Mouse (Mus musculus) CH12.LX (cell line): ENCODE results near the gene Mllt10. TPM values are rescaled to one million over a fixed set of nuclear protein-coding genes. Genes with fewer than 3 reads are reported as not detected.
A peak's percentile ranks its signal among the peaks of the same experiment; 100 is the strongest.

Experiments used
- DNase-seq: peaks from one replicate; pipeline ENCODE4 v3.0.0-alpha.2; 2013; ENCODE audit errors: extremely low read depth
- H3K27ac ChIP-seq: 2 replicates; pipeline ENCODE4 v1.5.1; 2012; ENCODE audit warnings: low read depth, mild to moderate bottlenecking, control low read depth, moderate library complexity; ENCODE audit not compliant: insufficient read depth
- H3K27me3 ChIP-seq: replicated peaks from 2 replicates; pipeline ENCODE3; 2012; ENCODE audit warnings: inconsistent platforms
- H3K36me3 ChIP-seq, 2 experiments: replicated peaks in 1 of 2; 2 replicates each; pipeline versions ENCODE3 to v1.6.1; 2012; ENCODE audit warnings: inconsistent platforms in 1 of 2, low read length in 1 of 2, mild to moderate bottlenecking in 1 of 2, mixed read lengths in 1 of 2, moderate library complexity in 1 of 2; ENCODE audit not compliant: control insufficient read depth in 1 of 2, insufficient read depth in 1 of 2
- H3K4me1 ChIP-seq, 2 experiments: 2 replicates each; pipeline ENCODE4 v1.6.1; 2012; ENCODE audit warnings: inconsistent platforms in 1 of 2, moderate library complexity in 1 of 2; ENCODE audit not compliant: insufficient read depth in 2 of 2, control insufficient read depth in 1 of 2
- H3K4me2 ChIP-seq: 2 replicates; pipeline ENCODE4 v1.6.1; 2012; ENCODE audit warnings: low read depth, mild to moderate bottlenecking, control low read depth; ENCODE audit not compliant: poor library complexity, insufficient read depth, severe bottlenecking
- H3K4me3 ChIP-seq, 3 experiments: fragments of 150-350 bp in 1 of 3; sonication (generic) in 1 of 3; replicated peaks in 1 of 3; 2 replicates each; pipeline versions ENCODE3 to v1.5.1; 2011 to 2012; ENCODE audit warnings: low read depth in 2 of 3, low read length in 2 of 3, mild to moderate bottlenecking in 2 of 3, moderate library complexity in 2 of 3, control low read depth in 1 of 3, improper control_type of control experiment in 1 of 3, inconsistent platforms in 1 of 3, mixed read lengths in 1 of 3; ENCODE audit not compliant: poor library complexity in 1 of 3
- H3K79me2 ChIP-seq: replicated peaks from 2 replicates; pipeline ENCODE4 v1.6.1; 2012; ENCODE audit warnings: mild to moderate bottlenecking, moderate library complexity; ENCODE audit not compliant: control insufficient read depth, poor library complexity, insufficient read depth, severe bottlenecking; ENCODE audit errors: extremely low read depth
- H3K9ac ChIP-seq: 2 replicates; pipeline ENCODE4 v1.6.1; 2012; ENCODE audit warnings: low read depth, mild to moderate bottlenecking, control low read depth, moderate library complexity; ENCODE audit not compliant: insufficient read depth
- H3K9me3 ChIP-seq: replicated peaks from 2 replicates; pipeline ENCODE3; 2012; ENCODE audit warnings: low read length, inconsistent platforms, mixed read lengths
- CHD2 ChIP-seq: IDR thresholded peaks from 2 replicates; pipeline ENCODE4 v1.6.1; 2011; ENCODE audit warnings: low read length, improper control_type of control experiment
- CTCF ChIP-seq, 2 experiments: IDR thresholded peaks in 1 of 2; conservative IDR thresholded peaks in 1 of 2; 2 replicates each; pipeline ENCODE4 v1.5.1; 2011 to 2012; ENCODE audit warnings: low read depth in 2 of 2, low read length in 2 of 2, improper control_type of control experiment in 1 of 2, inconsistent platforms in 1 of 2, mild to moderate bottlenecking in 1 of 2, moderate library complexity in 1 of 2
- E2F4 ChIP-seq: IDR thresholded peaks from 2 replicates; pipeline ENCODE4 v1.6.1; 2011; ENCODE audit warnings: low read depth, low read length, improper control_type of control experiment; ENCODE audit not compliant: insufficient replicate concordance
- ELF1 ChIP-seq: IDR thresholded peaks from 2 replicates; pipeline ENCODE4 v1.6.1; 2014; ENCODE audit warnings: low read depth, mild to moderate bottlenecking, inconsistent platforms, low read length, improper control_type of control experiment
- HCFC1 ChIP-seq: IDR thresholded peaks from 2 replicates; pipeline ENCODE4 v1.6.1; 2012; ENCODE audit warnings: low read depth, mild to moderate bottlenecking, inconsistent platforms, low read length, improper control_type of control experiment
- JUND ChIP-seq: conservative IDR thresholded peaks from 2 replicates; pipeline ENCODE4 v1.6.1; 2011; ENCODE audit warnings: low read depth, low read length, improper control_type of control experiment
- MEF2A ChIP-seq: IDR thresholded peaks from 2 replicates; pipeline ENCODE4 v1.6.1; 2014; ENCODE audit warnings: low read depth, mild to moderate bottlenecking, inconsistent platforms, low read length, improper control_type of control experiment, borderline replicate concordance
- MXI1 ChIP-seq: IDR thresholded peaks from 2 replicates; pipeline ENCODE4 v1.6.1; 2011; ENCODE audit warnings: mild to moderate bottlenecking, low read depth, low read length, improper control_type of control experiment
- MYC ChIP-seq: IDR thresholded peaks from 2 replicates; pipeline ENCODE4 v1.6.1; 2011; ENCODE audit warnings: low read depth, mild to moderate bottlenecking, improper control_type of control experiment, low read length
- NELFE ChIP-seq: IDR thresholded peaks from 2 replicates; pipeline ENCODE4 v1.6.1; 2011; ENCODE audit warnings: low read depth, low read length, improper control_type of control experiment
- PAX5 ChIP-seq: IDR thresholded peaks from 2 replicates; pipeline ENCODE4 v1.6.1; 2012; ENCODE audit warnings: low read length, inconsistent platforms, mixed read lengths
- POLR2A ChIP-seq: IDR thresholded peaks from 2 replicates; pipeline ENCODE4 v1.6.1; 2011; ENCODE audit warnings: low read depth, mild to moderate bottlenecking, improper control_type of control experiment, low read length
- RAD21 ChIP-seq: IDR thresholded peaks from 2 replicates; pipeline ENCODE4 v1.6.1; 2011; ENCODE audit warnings: low read depth, mild to moderate bottlenecking, low read length, improper control_type of control experiment, moderate library complexity
- SIN3A ChIP-seq: IDR thresholded peaks from 2 replicates; pipeline ENCODE4 v1.6.1; 2012; ENCODE audit warnings: low read length, improper control_type of control experiment, inconsistent platforms
- SMC3 ChIP-seq: IDR thresholded peaks from 2 replicates; pipeline ENCODE4 v1.6.1; 2011; ENCODE audit warnings: low read depth, low read length, improper control_type of control experiment
- TBP ChIP-seq: conservative IDR thresholded peaks from 2 replicates; pipeline ENCODE4 v1.6.1; 2011; ENCODE audit warnings: low read depth, low read length, improper control_type of control experiment
- UBTF ChIP-seq: IDR thresholded peaks from 2 replicates; pipeline ENCODE4 v1.6.1; 2012; ENCODE audit warnings: low read depth, mild to moderate bottlenecking, inconsistent platforms, low read length, improper control_type of control experiment, moderate library complexity
- ZC3H11A ChIP-seq: IDR thresholded peaks from 2 replicates; pipeline ENCODE4 v1.6.1; 2012; ENCODE audit warnings: low read depth, mild to moderate bottlenecking, inconsistent platforms, low read length, improper control_type of control experiment
- ZNF384 ChIP-seq: IDR thresholded peaks from 2 replicates; pipeline ENCODE4 v1.6.1; 2012; ENCODE audit warnings: low read depth, low read length, improper control_type of control experiment, inconsistent platforms
- dilution Hi-C: fragments of 300-500 bp; cut with MboI; formaldehyde crosslinking; loops from 2 replicates; pipeline ENCODE4 v1.14.3; 2020; ENCODE audit warnings: low sequenced_read_pairs; ENCODE audit not compliant: extremely low pct_unique_long_range_greater_than_20kb, extremely low pct_ligation_motif_present
- in situ Hi-C: fragments of 300-500 bp; cut with MboI; formaldehyde crosslinking; loops from 3 replicates; pipeline ENCODE4 v1.14.3; 2019; ENCODE audit warnings: low sequenced_read_pairs, low pct_ligation_motif_present, low pct_unique_long_range_greater_than_20kb, mixed read lengths
- polyA plus RNA-seq: library from polyadenylated mRNA; unstranded; fragments of >175 nt; gene quantifications from 2 replicates; pipeline ENCODE4 v1.2.1, GENCODE M21; 2012; ENCODE audit warnings: low read depth; ENCODE audit not compliant: insufficient read length
- total RNA-seq, 2 experiments: library from RNA; depleted of rRNA; stranded (reverse); fragments of 300-350 nt in 1 of 2; fragments of >200 nt in 1 of 2; gene quantifications; 2 replicates each; pipeline ENCODE4 v1.2.3; 2012 to 2014

Gene Mllt10
- total and polyA plus RNA-seq, 3 experiments, result 22.0 to 39.2 (median 27.2) TPM

GRCm38 (mm10) chr2:18027448-18028139 is 27.4 kb upstream of the Mllt10 start:
- Histone ChIP-seq H3K79me2 (no peaks in the 10 kb centered on the region), H3K4me1 (peaks cover 4 to 21% of the 10 kb centered on the region in 2 experiments), H3K4me3 (peak overlapping the region; percentile 68 to 71 (median 68)), H3K27me3 (no peaks in the 10 kb centered on the region), H3K36me3 (no peaks in the 10 kb centered on the region), H3K9me3 (no peaks in the 10 kb centered on the region), H3K4me2 (peak overlapping the region; percentile 80), H3K9ac (peak overlapping the region; percentile 76), H3K27ac (peak overlapping the region; percentile 37; the same call in 1 of the 2 replicates)
- dilution Hi-C loops (no loop called here), in situ Hi-C loops (loop anchor here (5.0 to 25.0 kb wide), 3 partner anchors 180 to 660 kb away; partner anchors contain the start of genes Bmi1 and Spag6)
- peak; percentile 94 for DNase-seq
- TF ChIP-seq HCFC1 (peak; percentile 11), MEF2A (peak; percentile 53; the same call in 1 of the 2 replicates), ELF1 (peak; percentile 66), E2F4 (no peak), ZC3H11A (peak; percentile 60; the same call in 1 of the 2 replicates), POLR2A (peak; percentile 52), SMC3 (peak; percentile 91), SIN3A (peak; percentile 4; the same call in 1 of the 2 replicates), CHD2 (peak; percentile 76; the same call in 1 of the 2 replicates), PAX5 (no peak), RAD21 (peak; percentile 94), NELFE (0 out of 2 replicates have a peak, but pooled peaks have one; percentile 5), ZNF384 (no peak), MYC (0 out of 2 replicates have a peak, but pooled peaks have one; percentile 43), JUND (no peak), UBTF (peak; percentile 34; the same call in 1 of the 2 replicates), TBP (0 out of 2 replicates have a peak, but pooled peaks have one; percentile 27), CTCF (conservative IDR thresholded peaks at IDR 0.05 in 1 of 2, IDR thresholded peaks at IDR 0.05 in 1 of 2; ENCODE audit: low read depth in 2 of 2, low read length in 2 of 2) (peak; percentile 27 to 93; a peak in 2 of 4 replicates), MXI1 (0 out of 2 replicates have a peak, but pooled peaks have one; percentile 33)
